Mouse (Mus musculus): Measurements from ENCODE around the gene Kansl3. TPM values are rescaled to one million over a fixed set of nuclear protein-coding genes. Genes with fewer than 3 reads are reported as not detected.

Gene Kansl3
- total RNA-seq, 2 experiments from 2014 or later: 15.1 to 31.7 TPM

DNA sequence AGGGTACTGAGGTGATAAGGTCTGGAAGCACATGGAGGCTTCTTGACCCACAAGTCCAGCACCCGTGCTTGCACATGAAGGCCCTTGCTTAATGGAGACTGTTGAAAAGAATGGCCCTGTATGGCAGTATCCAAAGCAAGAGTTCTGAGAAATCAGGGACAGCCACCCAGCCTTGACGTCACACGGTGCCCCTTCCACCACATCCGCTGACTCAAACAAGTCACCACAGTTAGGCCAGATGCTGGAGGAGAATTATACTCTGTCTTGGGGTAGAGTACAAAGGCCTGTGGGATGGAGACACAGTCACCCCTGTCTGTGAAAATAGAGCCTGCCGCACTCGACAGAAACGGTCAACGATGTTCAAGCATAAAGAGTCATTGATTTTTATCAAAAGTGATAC lies 75.5 kb downstream of the Kansl3 start:
- no peak for ATAC-seq (replicated peaks; ENCODE audit: poor library complexity)

Other genes starting within 250 kb of the Kansl3 start
- gene Uggt1, start 124.5 kb downstream of the Kansl3 start, total RNA-seq (2015): 90.2 and 94.4 TPM in 2 replicates
- gene Uggt1, start 124.5 kb downstream of the Kansl3 start, total RNA-seq (2017): 118 and 151 TPM in 2 replicates
- gene Neurl3, start 94.5 kb downstream of the Kansl3 start, total RNA-seq (2015): 8.5 and 11.4 TPM in 2 replicates
- 14.4 and 15.9 TPM in 2 replicates for gene Neurl3, start 94.5 kb downstream of the Kansl3 start, total RNA-seq (2017)
- gene Arid5a, start 61.4 kb downstream of the Kansl3 start, total RNA-seq (2015): 13.2 and 13.8 TPM in 2 replicates
- gene Arid5a, start 61.4 kb downstream of the Kansl3 start, total RNA-seq (2017): 24.9 and 29.5 TPM in 2 replicates
- not detected in 2 replicates for gene Fer1l5, start 3.1 kb upstream of the Kansl3 start, total RNA-seq (2015)
- gene Fer1l5, start 3.1 kb upstream of the Kansl3 start, total RNA-seq (2017): 0.04 and 0.30 TPM in 2 replicates
- 17.0 and 23.0 TPM in 2 replicates for gene Lman2l, start 76.1 kb upstream of the Kansl3 start, total RNA-seq (2015)
- 6.5 and 7.1 TPM in 2 replicates for gene Lman2l, start 76.1 kb upstream of the Kansl3 start, total RNA-seq (2017)
- gene Cnnm4, start 102.4 kb upstream of the Kansl3 start, total RNA-seq (2015): 10.0 and 12.1 TPM in 2 replicates
- gene Cnnm4, start 102.4 kb upstream of the Kansl3 start, total RNA-seq (2017): 7.0 and 8.4 TPM in 2 replicates
- 13.0 and 15.2 TPM in 2 replicates for gene Cnnm3, start 142.7 kb upstream of the Kansl3 start, total RNA-seq (2015)
- 8.0 and 13.0 TPM in 2 replicates for gene Cnnm3, start 142.7 kb upstream of the Kansl3 start, total RNA-seq (2017)
- gene Ankrd23, start 167.7 kb upstream of the Kansl3 start, total RNA-seq (2015): 1.3 and 2.5 TPM in 2 replicates
- gene Ankrd23, start 167.7 kb upstream of the Kansl3 start, total RNA-seq (2017): 4.8 and 7.4 TPM in 2 replicates
- 0.62 and 0.83 TPM in 2 replicates for gene Gm42417, start 170.2 kb upstream of the Kansl3 start, total RNA-seq (2015)
- gene Gm42417, start 170.2 kb upstream of the Kansl3 start, total RNA-seq (2017): 3.1 TPM in 1 of 2 replicates, not detected in the other
- gene Ankrd39, start 178.3 kb upstream of the Kansl3 start, total RNA-seq (2015): 4.6 and 4.9 TPM in 2 replicates
- 5.4 and 7.3 TPM in 2 replicates for gene Ankrd39, start 178.3 kb upstream of the Kansl3 start, total RNA-seq (2017)
- 0.42 and 0.66 TPM in 2 replicates for gene Sema4c, start 189.2 kb upstream of the Kansl3 start, total RNA-seq (2015)
- 0.64 and 1.00 TPM in 2 replicates for gene Sema4c, start 189.2 kb upstream of the Kansl3 start, total RNA-seq (2017)

Measured in megakaryocyte progenitor cell, adult 5-6 weeks (primary cell).